Comparison of ENCODE assay signal across 28 mouse cellular contexts in the genomic region with DNA sequence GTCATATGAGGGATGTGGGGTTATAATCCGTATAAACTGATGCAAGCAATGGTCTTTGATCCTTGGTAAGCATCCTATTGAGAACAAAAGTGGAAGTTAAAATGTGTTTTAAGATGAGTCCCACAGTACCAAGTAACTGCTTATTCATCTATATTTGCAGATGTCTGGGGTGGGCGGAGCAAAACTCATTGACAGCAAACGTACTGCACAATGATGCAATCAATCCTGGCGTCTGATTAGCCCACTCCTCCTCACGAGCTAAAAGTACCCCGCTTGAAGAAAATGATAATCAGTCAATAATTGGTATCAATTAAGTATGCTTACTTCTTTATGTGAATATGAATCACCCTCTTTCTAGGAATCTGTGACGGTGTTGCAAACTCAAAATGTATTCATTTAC.
"Had no signal": no experiment of that assay in that cellular context is flagged by ENCODE, and none has a peak within 500 bp of the region (broad histone marks: within the 10 kb centered on the region; RNA-seq: fewer than 3 reads in every experiment).

No protein-coding gene starts in this region.

- H3K4me2 ChIP-seq: heart, embryonic 11.5 days; heart, embryonic 13.5 days; heart, embryonic 15.5 days; hindbrain, embryonic 12.5 days; hindbrain, embryonic 14.5 days; intestine, embryonic 15.5 days; limb, embryonic 12.5 days; liver, embryonic 11.5 days; liver, embryonic 13.5 days; liver, embryonic 15.5 days had no signal

- H3K9me3 ChIP-seq: heart, embryonic 13.5 days; heart, embryonic 15.5 days; hindbrain, embryonic 10.5 days; hindbrain, embryonic 12.5 days; intestine, embryonic 15.5 days; limb, embryonic 10.5 days; limb, embryonic 12.5 days; liver, embryonic 13.5 days; liver, embryonic 15.5 days had no signal

- H3K4me3 ChIP-seq: heart, embryonic 13.5 days; heart, embryonic 15.5 days; hindbrain, embryonic 10.5 days; hindbrain, embryonic 12.5 days; intestine, embryonic 15.5 days; layer of hippocampus, adult 2 months; left cerebral cortex, adult 2 months; limb, embryonic 10.5 days; limb, embryonic 12.5 days; liver, embryonic 13.5 days; liver, embryonic 15.5 days had no signal

- H3K36me3 ChIP-seq: heart, embryonic 13.5 days; heart, embryonic 15.5 days; hindbrain, embryonic 10.5 days; hindbrain, embryonic 12.5 days; intestine, embryonic 15.5 days; limb, embryonic 10.5 days; limb, embryonic 12.5 days; liver, embryonic 13.5 days; liver, embryonic 15.5 days had no signal

- H3K27me3 ChIP-seq: heart, embryonic 13.5 days; heart, embryonic 15.5 days; intestine, embryonic 15.5 days; limb, embryonic 12.5 days; liver, embryonic 13.5 days; liver, embryonic 15.5 days had no signal

- ATAC-seq: hindbrain, embryonic 16.5 days; inflammation-experienced regulatory T-cells, adult 6 months; intestine, embryonic 15.5 days; intestine, postnatal 0 days; liver, postnatal 0 days had no signal

- H3K4me1 ChIP-seq: heart, embryonic 13.5 days; heart, embryonic 15.5 days; hindbrain, embryonic 10.5 days; hindbrain, embryonic 12.5 days; intestine, embryonic 15.5 days; limb, embryonic 10.5 days; limb, embryonic 12.5 days; liver, embryonic 13.5 days; liver, embryonic 15.5 days had no signal

- DNase-seq: gastrocnemius, postnatal 10 days; gastrocnemius, postnatal 25 days; heart, adult 18-20 months; heart, postnatal 14 days; heart, postnatal 4 days; kidney, adult 18-20 months; kidney, postnatal 10 days; kidney, postnatal 25 days; kidney, postnatal 4 days; liver; liver, embryonic 13.5 days; liver, postnatal 0 days had no signal

- H3K27ac ChIP-seq: heart, embryonic 13.5 days; heart, embryonic 15.5 days; hindbrain, embryonic 10.5 days; hindbrain, embryonic 12.5 days; hindbrain, embryonic 14.5 days; intestine, embryonic 15.5 days; layer of hippocampus, adult 2 months; left cerebral cortex, adult 2 months; limb, embryonic 10.5 days; limb, embryonic 12.5 days; liver, embryonic 13.5 days; liver, embryonic 15.5 days had no signal

- H3K9ac ChIP-seq: heart, embryonic 13.5 days; heart, embryonic 15.5 days; hindbrain, embryonic 12.5 days; hindbrain, embryonic 14.5 days; intestine, embryonic 15.5 days; limb, embryonic 12.5 days; liver, embryonic 13.5 days; liver, embryonic 15.5 days; liver, postnatal 0 days had no signal
